Mouse (Mus musculus) cortical plate, adult 2 months (tissue): Measurements from ENCODE around the gene Ppp5c.

Experiments
- CTCF ChIP-seq: fragments of 200-500 bp; IDR thresholded peaks from 2 replicates; pipeline ENCODE4 v1.5.1; 2011; ENCODE audit warnings: mild to moderate bottlenecking, control low read depth, low read length; ENCODE audit not compliant: insufficient read depth; ENCODE audit errors: extremely low read depth
- POLR2A ChIP-seq: fragments of 200-500 bp; IDR thresholded peaks from 2 replicates; pipeline ENCODE4 v1.6.1; 2011; ENCODE audit warnings: mild to moderate bottlenecking, low read length, control low read depth; ENCODE audit not compliant: insufficient read depth; ENCODE audit errors: extremely low read depth

DNA sequence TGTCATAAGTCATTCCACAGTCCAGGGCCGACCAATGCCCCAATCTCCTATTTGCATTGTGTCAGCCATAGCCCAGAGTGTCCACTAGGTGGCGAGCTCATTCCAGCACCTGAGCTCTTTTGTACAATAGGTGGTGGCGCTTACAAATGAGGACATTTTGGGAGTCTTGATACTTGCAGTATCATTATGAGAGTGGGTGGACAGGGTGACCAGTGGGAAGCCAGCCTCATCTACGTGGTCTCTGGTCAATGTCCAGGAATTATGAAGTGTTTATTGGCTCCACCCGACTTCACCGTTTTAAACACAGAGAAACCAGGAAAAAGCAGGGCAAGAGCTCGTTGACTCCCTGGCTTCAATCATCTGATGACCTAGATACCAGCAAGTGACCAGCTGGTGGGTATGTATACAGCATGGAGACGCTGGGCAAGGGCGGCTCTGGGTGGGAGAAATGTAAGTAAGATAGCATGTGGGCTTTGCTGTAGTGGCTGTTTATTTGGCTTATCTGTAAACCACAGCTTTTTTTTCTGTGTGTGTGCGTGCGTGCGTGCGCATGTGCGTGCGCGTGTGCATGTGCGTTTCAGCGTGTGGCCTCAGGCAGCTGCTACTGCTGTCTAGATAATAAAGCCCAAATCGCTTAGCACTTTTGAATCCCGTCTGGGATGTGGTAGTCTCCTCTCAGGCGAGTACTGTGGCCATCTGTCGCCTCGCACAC is 46.3 kb upstream of the Ppp5c start, which contains the start of gene Psg16:
- TF ChIP-seq CTCF (peak; percentile 75), POLR2A (no peak)
